Mouse (Mus musculus) left cerebral cortex, adult 11 months (tissue): ENCODE results near the gene Taok2.
"Not testable (repeated sequence)": the region's sequence is repeated elsewhere in the genome, so short reads cannot be mapped to it uniquely, and the experiment has no call there.

Experiments
- DNase-seq: peaks from one replicate; pipeline ENCODE4 v3.0.0; 2022; ENCODE audit warnings: low spot score

Gene Taok2

GRCm38 (mm10) chr7:126884286-126885164, at the start of gene Taok2:
TSS of gene Taok2 (minus strand) at chr7:126884703.
- DNase-seq = peak; percentile 97

DNA sequence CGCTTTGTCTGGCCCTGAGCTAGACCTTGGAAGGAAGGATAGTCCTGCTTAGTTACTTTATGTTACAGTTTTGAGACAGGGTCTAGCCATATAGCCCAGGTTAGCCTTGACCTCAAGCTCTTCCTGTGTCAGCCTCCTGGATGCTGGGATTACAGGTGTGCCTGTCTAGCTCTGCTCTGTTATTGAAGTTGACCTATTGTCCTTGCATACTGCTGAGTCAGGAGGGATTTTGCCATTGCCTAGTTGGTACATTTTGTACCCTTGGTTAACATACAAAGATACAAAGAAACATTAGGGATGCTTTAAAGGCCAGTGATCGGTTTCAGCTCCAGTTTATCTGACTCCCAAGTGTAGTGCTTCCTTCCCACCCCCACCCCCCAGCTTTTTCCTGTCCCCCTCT, 48.1 kb upstream of the Taok2 start:
- no peak for DNase-seq

GRCm38 (mm10) chr7:126929046-126929445, 44.5 kb upstream of the Taok2 start:
- no peak for DNase-seq

- DNase-seq = peak; percentile 87
Measured at GRCm38 (mm10) chr7:126928384-126929037, 44.0 kb upstream of the Taok2 start, which contains the start of gene Kctd13. TSS of gene Kctd13 (plus strand) at chr7:126928879.

DNA sequence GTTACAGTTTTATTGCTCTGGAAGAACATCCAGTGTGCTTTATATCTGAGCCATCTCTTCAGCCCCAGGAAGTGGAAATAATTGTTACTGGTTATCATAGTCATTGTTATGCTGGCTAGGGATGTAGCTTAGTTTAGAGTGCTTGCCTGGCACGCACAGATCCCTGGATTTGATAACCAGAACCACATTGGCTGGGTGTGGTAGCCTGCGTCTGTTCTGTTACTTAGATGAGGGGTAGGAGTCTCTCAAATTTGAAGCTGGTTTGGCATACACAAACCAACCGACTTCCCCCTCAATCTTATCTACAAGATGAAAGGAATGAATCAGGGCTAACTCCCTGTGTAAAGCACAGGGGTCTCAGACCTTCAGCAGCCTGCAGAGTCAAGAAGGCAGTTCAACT, 41.8 kb upstream of the Taok2 start:
- DNase-seq = no peak

DNA sequence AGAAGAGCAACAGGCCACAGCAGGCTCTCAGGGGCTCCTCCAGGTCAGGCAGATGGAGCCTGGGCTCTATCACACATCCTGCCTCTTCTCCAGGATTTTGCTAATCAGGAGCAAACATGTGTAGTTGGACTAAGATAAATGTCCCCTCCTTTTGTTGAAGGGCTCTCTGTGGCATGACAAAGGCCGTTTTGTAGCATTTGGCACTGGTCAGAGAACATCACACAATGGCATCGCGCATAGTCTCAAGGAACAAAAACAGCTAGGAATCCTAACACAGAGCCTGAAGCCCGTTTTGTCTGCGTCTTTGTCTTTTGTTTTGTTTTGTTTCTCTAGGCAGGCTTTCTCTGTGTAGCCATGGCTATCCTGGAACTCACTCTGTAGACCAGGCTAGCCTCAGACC, 39.5 kb upstream of the Taok2 start:
- DNase-seq = no peak

DNA sequence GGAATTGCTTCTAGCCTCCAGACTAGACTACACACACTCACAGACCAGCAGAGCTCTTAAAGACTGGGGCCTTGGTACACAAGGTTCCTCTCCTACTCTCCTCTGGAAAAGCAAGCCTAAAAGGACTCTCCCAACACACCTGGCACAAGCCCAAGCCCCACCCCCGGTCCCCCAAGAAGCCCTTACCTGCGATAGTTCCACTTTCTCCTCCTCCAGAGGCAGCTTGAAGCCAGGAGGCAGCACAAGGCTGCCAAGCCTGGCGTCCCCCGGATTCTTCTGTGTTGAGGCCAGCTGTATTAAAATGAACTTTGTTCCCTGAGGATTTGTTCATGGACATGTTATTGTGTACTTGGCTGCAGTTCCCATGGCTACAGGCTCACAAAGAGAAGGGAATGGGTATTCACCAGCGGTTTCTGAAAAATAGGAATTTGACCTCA, 38.1 kb upstream of the Taok2 start, which contains the start of gene Tmem219:
Gene Tmem219 (minus strand): TSS at position 294 of the 437 bp plus-strand sequence.
- DNase-seq = no peak

GRCm38 (mm10) chr7:126921563-126921962, 37.1 kb upstream of the Taok2 start:
- DNase-seq = no peak

DNA sequence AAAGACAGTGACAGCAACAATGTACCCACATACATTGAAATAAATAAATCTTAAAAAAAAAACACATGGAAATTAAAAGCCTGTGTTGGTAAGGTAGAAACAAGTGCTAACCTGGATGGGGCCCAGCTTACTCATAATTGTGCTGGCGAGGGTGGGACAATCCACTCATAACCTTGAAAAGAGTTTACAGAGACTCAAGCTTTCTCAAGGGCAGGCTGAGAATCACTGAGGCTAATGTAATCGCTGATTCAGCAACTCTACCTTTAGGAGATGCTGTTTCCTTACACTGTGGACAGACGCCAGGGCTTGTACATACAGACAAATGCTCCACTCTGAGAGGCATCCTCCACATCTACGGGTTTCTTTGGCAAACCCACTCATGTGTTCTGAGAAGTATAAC, 35.5 kb upstream of the Taok2 start:
- DNase-seq = no peak

GRCm38 (mm10) chr7:126918356-126918755, 33.9 kb upstream of the Taok2 start:
- not testable (repeated sequence) for DNase-seq

DNA sequence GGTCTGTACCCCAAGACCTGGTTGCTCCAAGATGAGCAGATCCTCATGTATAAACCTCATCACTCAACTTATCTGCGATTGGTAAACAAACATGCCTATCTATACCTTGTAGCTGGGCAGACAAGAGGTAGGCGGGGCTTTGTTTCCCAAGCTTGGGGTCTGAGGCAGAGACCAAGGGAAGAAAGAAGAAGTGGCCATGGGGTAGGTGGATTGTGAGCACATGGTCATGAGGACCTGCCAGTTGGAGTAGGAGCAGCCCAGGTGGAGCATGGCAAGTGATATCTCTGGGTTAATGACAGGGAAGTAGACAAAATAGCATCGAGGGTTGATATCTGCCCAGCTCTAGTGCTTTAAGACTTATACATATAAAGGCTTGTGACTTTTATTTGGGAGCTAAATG, 30.3 kb upstream of the Taok2 start:
- DNase-seq = no peak

DNA sequence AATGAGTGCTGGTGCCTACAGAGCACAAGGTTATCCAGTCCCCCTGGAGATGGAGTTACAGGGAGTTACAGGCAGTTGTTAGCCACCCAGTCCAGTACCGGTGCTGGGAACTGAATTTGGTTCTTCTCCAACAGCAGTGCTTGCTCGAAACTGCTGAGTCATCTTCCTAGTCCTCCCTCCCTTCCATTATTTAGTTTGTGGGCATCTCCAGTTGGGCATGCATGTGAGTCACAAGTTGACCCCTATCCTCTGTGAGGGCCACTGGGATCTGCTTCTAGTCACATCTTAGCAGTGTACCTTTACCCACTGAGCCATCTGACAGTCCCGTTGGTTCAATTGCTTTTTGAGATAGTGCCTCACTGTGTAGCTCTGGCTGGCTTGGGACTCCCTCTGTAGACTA, 21.1 kb upstream of the Taok2 start:
- no peak for DNase-seq

- DNase-seq = not testable (repeated sequence)
Measured at GRCm38 (mm10) chr7:126899781-126900180, 15.3 kb upstream of the Taok2 start.

DNA sequence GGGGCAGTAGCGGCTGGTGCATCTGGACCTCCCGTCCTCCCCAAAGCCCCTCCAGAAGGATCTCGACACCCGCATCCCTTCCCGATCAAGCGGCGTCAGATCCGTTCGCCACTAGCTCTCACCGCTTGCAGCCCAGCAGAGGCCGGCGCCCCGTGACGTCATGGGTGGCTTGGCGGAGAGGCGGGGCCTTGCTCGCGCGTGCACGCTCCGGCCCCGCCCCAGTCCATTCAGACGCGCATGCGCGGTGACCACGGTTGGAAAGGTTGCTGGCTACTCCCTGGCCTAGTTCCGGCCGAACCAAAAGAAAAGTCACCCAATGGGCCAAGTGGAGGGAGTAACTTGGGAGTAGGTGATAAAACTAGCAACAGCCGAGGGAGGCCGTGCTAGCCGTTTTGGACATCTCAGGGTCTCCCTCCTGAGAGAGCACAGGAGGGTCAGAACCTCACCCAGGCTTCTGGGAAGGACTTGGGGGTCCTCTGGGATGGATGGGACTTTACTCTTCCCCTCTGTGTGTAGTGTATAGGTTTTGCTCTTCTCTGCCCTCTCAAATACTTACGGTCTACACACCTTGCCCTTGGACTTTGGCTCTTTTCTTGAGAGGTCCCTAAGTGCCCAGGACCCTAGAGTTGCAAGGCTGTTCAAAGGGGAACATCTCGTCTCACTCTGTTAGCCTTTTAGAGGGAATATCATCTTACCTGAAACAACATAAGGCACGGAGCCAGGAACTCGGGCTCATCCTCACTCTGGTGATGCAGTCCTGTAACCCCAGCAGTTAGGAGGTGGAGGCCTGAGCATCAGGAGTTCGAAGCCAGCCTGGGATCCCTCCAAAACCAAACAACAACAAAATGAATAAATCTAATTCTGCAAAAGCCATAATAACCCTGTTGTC, 13.8 kb upstream of the Taok2 start:
- DNase-seq = peak; percentile 87

DNA sequence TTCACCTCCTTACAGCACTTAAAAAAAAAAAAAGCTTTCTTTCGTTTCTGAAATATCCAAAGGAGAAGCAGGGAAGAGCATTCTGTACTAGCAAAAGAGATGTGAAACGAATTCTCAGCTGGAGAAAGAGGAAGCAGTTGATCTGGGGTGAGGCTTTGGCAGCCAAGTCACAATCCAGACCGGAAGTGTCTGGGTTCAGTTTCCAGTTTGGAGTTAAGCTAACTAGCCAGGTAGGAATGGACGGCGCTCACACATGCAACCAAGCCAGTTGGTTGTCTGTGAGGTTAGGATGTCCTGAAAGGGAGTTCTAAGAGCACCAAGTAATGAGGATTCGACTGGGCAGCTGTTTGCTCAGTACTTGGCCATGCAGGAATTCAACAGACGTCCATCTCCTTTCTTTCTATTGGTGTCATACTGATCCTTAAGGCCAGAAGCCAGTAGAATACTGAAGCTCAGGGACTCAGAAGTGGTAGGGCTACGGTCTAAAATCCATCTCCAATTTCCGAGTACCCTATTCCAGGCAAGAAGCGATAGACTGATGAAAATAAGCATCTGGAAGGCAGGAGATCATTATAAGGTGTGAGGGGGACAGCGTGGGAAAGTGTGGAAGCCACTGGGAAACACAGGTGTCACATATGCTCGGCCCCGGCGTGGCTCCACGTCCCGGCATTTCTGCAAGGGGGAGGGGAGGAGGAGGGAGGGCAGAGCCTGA, 13.0 kb upstream of the Taok2 start:
- no peak for DNase-seq

DNA sequence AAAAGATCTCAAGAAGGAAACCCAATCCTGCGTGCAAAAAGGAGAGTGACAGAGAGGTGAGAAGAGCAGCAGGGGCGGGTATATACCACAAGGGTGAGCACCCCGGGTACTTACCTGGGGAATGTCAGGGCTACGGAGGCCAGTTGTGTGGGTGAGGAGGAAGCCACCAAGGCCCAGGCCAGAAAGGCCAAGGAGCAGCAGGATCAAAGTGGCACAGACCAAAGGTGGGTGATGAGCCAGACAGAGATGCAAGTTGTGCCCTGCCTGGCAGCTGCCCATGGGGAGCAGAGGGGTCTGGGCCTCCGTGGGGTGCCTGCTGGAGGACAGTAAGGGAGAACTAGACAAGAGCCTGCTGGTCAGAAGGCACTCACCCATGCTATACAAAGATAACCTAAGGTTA, 12.4 kb upstream of the Taok2 start:
- no peak for DNase-seq

DNA sequence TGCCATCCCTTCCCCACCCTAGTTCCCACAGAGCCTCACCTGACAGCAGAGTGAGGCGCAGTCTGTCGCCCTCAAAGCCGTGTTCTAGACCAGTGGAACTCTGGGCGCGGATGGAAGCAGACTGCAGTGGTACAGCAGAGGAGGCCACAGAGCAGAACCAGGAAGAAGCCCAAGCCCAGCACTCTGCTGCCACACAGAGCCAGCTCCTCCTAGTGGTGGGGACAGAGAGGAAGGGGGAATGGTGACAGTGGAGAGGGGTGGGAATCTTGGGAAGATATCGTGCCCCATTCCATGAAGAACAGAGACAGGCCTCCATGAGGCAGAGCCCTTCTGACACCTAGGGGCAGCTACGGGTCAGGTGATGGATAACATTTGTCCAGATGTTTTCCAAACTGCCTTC, 4.3 kb upstream of the Taok2 start:
- DNase-seq = no peak

GRCm38 (mm10) chr7:126887281-126887680, 2.8 kb upstream of the Taok2 start:
- DNase-seq = no peak

- DNase-seq = no peak
Measured at GRCm38 (mm10) chr7:126883731-126884181, 747 bp downstream of the Taok2 start.

DNA sequence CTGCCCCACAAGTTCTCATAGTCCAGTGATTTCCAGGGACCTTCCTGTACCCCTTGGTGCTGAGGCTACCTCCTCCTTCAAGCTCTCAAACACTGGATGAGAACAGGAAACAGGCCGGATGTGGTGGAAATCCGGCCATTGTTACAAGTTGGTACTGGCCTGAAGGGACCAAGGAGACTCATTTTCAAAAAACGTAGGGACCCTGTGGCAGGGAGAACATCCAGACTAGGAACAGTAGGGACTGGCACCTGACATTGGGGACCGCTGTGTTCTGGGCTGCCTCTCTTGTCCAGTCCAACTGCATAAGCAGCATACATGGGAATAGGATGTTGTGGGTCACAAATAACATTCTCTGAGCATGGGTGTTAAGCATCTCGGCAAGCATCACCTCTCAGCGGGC, 3.5 kb downstream of the Taok2 start:
- DNase-seq = no peak

DNA sequence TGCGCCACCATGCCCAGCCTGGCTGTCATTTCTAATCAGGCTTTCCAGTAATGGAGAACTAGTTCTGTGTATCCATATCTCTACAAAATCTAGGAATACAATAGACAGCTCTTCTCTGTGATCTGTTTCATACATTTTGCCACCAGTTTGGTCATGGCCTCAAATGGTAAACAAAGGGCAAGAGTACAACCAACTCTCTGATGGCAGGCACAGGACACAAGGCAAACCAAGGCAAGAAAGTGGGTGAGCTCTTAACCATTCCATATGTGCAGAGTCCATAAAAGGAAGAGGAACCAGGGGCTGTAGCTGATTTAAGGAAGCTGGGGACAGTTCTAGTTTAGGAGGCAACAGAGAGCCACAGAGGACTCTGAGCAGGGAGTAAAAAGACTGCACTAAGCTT, 7.3 kb downstream of the Taok2 start:
- no peak for DNase-seq

GRCm38 (mm10) chr7:126870520-126870891, 14.0 kb downstream of the Taok2 start:
- DNase-seq = no peak
